Mouse (Mus musculus) hindbrain, embryonic 10.5 days (tissue): ENCODE measurements around the gene Cntd1. TPM values are rescaled to one million over a fixed set of nuclear protein-coding genes. Genes with fewer than 3 reads are reported as not detected.
"Not testable (repeated sequence)": the region's sequence is repeated elsewhere in the genome, so short reads cannot be mapped to it uniquely, and the experiment has no call there.

Experiments
- DNase-seq: peaks from one replicate; pipeline ENCODE4 v3.0.0-alpha.2; 2017; ENCODE audit warnings: low spot score
- H3K27ac ChIP-seq: fragments of 300-500 bp; sonication (generic); 2 replicates; pipeline ENCODE4 v1.5.1; 2016; ENCODE audit warnings: mild to moderate bottlenecking, moderate library complexity
- H3K27me3 ChIP-seq: fragments of 300-500 bp; sonication (generic); 2 replicates; pipeline ENCODE4 v1.6.1; 2016; ENCODE audit warnings: mild to moderate bottlenecking; ENCODE audit not compliant: poor library complexity, insufficient read depth, severe bottlenecking
- H3K36me3 ChIP-seq: fragments of 300-500 bp; sonication (generic); 2 replicates; pipeline ENCODE4 v1.6.1; 2016; ENCODE audit warnings: mild to moderate bottlenecking, moderate library complexity
- H3K4me1 ChIP-seq: fragments of 300-500 bp; sonication (generic); replicated peaks from 2 replicates; pipeline ENCODE4 v1.6.1; 2016; ENCODE audit warnings: mild to moderate bottlenecking
- H3K4me3 ChIP-seq: fragments of 300-500 bp; sonication (generic); 2 replicates; pipeline ENCODE4 v1.5.1; 2016; ENCODE audit warnings: mild to moderate bottlenecking, moderate library complexity
- H3K9me3 ChIP-seq: fragments of 300-500 bp; sonication (generic); 2 replicates; pipeline ENCODE4 v1.6.1; 2016; ENCODE audit warnings: mild to moderate bottlenecking, moderate library complexity
- WGBS: fragments of 180-500 bp; shearing (Covaris S2); methylation state at CpG from one replicate; pipeline ENCODE4 v1.1.7; 2016; 5-methylcytosine and 5-hydroxymethylcytosine counted together
- polyA plus RNA-seq: library from polyadenylated mRNA; unstranded; fragments of >200 nt; fragmentation: Nextera tagmentation; extraction: Ambion mirVana; gene quantifications from 2 replicates; pipeline ENCODE4 v1.2.1, GENCODE M21; 2016

Gene Cntd1
- polyA plus RNA-seq, 1 experiment from 2014 or later: 0.95 TPM

DNA sequence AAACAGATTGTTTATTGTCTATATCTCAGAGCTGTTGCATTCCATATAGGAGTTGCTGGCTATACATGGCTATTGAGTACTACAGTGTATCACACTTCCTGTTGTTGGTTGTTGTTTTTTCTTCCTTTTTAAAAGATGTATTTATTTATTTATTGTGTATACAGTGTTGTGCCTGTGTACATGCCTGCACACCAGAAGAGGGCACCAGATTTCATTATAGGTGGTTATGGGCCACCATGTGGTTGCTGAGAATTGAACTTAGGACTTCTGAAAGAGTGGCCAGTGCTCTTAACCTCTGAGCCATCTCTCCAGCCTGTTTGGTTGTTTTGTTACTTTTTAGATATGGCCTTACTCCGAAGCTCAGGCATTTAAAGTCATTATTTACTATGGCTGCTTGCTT lies 35.8 kb downstream of the Cntd1 start:
- Histone ChIP-seq H3K36me3 (peaks cover 20% of the 10 kb centered on the region), H3K4me3 (no peak overlapping the region), H3K9me3 (no peaks in the 10 kb centered on the region), H3K4me1 (peaks cover 17% of the 10 kb centered on the region), H3K27me3 (no peaks in the 10 kb centered on the region), H3K27ac (no peak overlapping the region)
- WGBS: 100% methylated on average over 1 of the region's 1 CpGs
- DNase-seq: no peak

DNA sequence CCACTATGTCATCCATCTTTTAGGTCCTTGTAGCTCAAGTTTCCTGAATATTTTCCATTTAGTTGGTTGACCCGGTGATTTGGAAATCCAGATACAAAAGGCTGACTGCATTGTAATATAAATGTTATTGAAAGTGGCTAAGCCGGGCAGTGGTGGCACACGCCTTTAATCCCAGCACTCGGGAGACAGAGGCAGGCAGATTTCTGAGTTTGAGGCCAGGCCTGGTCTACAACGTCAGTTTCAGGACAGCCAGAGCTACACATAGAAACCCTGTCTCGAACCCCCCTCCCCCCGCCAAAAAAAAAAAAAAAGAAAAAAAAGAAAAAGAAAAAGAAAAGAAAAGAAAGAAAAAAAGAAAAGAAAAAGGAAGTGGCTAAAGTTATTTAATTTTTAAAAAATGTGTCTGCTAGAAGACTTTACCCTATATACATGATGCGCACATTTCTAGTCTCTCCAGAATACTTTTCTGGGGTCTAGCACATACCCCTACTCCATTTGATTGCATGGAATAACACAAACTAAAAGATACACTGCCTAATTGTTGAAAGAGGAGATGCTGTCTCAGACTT lies 36.4 kb downstream of the Cntd1 start:
- 83% methylated on average over 8 of the region's 8 CpGs for WGBS
- H3K36me3 ChIP-seq: peaks cover 26% of the 10 kb centered on the region
- H3K4me3 ChIP-seq: peak overlapping the region; percentile 94
- no peaks in the 10 kb centered on the region for H3K9me3 ChIP-seq
- DNase-seq: no peak
- no peaks in the 10 kb centered on the region for H3K27me3 ChIP-seq
- peaks cover 17% of the 10 kb centered on the region for H3K4me1 ChIP-seq
- H3K27ac ChIP-seq: peak overlapping the region; percentile 90

DNA sequence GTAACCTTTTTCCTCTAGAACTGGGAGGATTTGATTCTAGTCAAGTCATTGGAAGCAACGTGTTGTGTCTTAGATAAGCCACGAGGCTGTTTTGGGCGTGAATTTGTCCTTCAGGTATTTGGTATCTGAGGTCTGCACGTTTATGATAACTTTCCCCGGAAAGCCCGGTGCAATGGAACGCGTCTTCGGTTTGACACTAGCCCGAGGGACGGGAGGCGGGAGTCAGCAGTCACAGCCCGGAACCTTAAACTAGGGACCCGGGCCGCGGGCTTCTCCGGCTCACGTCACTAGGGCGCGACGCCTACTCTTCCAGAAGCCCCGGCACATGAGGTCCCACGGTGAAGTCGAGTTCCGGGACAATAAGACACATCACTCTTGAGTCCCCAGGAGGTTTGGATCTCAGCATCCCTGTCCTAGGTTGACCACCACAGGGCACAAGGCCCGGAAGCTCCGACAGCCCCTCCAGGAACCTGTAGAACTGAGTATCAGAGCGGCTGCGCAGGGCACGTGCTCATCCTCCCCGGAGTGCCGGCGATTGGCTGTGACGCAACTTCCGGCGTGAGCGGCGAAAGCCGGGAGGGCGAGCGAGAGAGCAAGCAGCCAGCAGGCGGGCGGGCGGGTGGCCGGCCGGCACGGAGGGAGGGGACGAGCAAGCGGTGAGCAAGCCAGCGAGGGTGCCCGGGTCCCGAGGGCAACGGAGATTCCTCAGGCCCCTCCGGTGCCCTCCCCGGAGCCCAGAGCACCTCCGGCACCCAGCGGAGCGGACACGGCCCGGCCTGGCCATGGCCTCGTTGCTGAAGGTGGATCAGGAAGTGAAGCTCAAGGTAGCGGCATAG lies 37.1 kb downstream of the Cntd1 start, which contains the start of gene Psme3:
Gene Psme3, plus strand, starts transcription at position 549 of the 836 bp plus-strand sequence.
- H3K36me3 ChIP-seq: peaks cover 33% of the 10 kb centered on the region
- H3K4me3 ChIP-seq: peak within 1 kb of the TSS; percentile 94
- H3K4me1 ChIP-seq: peaks cover 17% of the 10 kb centered on the region
- no peaks in the 10 kb centered on the region for H3K27me3 ChIP-seq
- peak within 1 kb of the TSS; percentile 90 for H3K27ac ChIP-seq
- WGBS: under 1% methylated on average over 62 of the region's 62 CpGs
- peak; percentile 96 for DNase-seq
- H3K9me3 ChIP-seq: no peaks in the 10 kb centered on the region

DNA sequence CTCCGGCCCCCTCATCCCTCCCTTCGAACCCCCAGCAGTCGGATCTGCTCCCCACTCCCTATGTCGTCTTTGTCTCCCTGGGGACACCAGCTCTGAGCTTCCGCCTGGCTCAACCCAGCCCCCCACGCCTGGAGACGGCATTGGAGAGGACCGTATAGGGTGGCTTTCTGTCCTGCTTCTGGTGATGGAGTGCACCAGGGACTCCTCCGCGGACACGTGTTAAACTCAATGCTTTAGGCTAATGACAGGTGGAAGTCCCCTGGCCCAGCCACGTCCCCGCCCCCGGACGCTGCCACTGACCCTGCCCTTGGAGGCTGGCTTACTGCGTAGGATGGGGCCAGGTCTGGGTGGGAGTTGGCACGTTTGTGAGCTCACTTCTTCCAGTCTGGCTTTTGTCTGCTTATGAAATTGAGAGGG lies 37.7 kb downstream of the Cntd1 start:
- no peak for DNase-seq
- peak overlapping the region; percentile 94 for H3K4me3 ChIP-seq
- under 1% methylated on average over 17 of the region's 17 CpGs for WGBS
- H3K27ac ChIP-seq: peak overlapping the region; percentile 90
- peaks cover 39% of the 10 kb centered on the region for H3K36me3 ChIP-seq
- peaks cover 17% of the 10 kb centered on the region for H3K4me1 ChIP-seq
- no peaks in the 10 kb centered on the region for H3K27me3 ChIP-seq
- no peaks in the 10 kb centered on the region for H3K9me3 ChIP-seq

DNA sequence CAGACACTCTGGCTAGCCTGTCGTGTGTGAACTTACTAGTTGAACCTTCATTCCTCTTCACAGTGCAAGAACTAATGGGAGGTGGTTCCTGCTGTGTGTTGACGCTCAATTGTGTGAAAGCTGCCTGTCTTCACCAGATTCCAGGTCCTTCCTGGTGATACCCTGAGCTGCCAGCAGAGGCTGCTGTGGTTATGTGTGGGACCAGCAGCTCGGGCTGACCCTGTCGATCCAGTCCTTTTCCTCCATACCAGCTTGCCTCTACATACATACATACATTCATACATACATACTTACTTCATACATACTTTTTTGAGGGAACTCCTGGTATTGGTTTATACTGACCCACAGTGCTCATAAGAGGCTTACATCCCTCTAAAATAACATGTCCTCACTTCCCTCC lies 44.8 kb downstream of the Cntd1 start:
- no peaks in the 10 kb centered on the region; the same call in 1 of the 2 replicates for H3K4me1 ChIP-seq
- H3K9me3 ChIP-seq: no peaks in the 10 kb centered on the region
- no peaks in the 10 kb centered on the region for H3K27me3 ChIP-seq
- WGBS: 19% methylated on average over 4 of the region's 4 CpGs
- no peak overlapping the region for H3K27ac ChIP-seq
- no peak overlapping the region; the same call in 1 of the 2 replicates for H3K4me3 ChIP-seq
- peaks cover 86% of the 10 kb centered on the region for H3K36me3 ChIP-seq
- DNase-seq: peak; percentile 75

DNA sequence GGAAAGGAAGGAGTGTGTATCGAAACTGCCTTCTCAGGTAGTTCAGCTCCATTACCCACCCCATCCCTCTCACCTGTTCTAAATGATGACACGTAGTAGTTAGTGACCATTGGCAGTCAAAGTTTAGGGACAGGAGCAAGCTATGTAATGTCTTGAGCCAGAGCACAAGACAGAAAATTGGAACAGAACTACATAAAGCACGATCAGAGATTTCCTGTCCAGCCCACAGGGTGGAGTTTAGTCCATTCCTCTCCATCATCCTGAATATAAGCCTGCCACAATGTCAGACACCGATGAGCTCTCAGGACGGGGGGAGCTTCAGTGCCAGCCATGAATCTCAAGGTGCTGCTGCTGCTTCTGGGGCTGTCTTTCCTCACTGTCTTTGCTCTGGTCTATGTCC lies 46.0 kb downstream of the Cntd1 start, which contains the start of gene Aoc2:
Gene Aoc2, plus strand, starts transcription at position 301 of the 400 bp plus-strand sequence.
- DNase-seq: no peak
- Histone ChIP-seq H3K4me1 (no peaks in the 10 kb centered on the region; the same call in 1 of the 2 replicates), H3K36me3 (peaks cover 80% of the 10 kb centered on the region), H3K27ac (no peak within 1 kb of the TSS), H3K27me3 (no peaks in the 10 kb centered on the region), H3K4me3 (no peak within 1 kb of the TSS), H3K9me3 (no peaks in the 10 kb centered on the region)
- WGBS: 94% methylated on average over 5 of the region's 5 CpGs

DNA sequence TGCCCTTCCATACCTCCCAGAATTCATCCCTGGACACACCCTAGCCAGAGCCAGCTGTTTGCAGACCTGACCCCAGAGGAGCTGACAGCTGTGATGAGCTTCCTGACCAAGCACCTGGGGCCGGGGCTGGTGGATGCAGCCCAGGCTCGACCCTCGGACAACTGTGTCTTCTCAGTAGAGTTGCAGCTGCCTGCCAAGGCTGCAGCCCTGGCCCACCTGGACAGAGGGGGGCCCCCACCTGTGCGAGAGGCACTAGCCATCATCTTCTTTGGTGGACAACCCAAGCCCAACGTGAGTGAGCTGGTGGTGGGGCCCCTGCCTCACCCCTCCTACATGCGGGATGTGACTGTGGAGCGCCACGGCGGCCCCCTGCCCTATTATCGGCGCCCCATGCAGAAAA lies 46.4 kb downstream of the Cntd1 start:
- WGBS: 92% methylated on average over 11 of the region's 11 CpGs
- H3K36me3 ChIP-seq: peaks cover 75% of the 10 kb centered on the region
- not testable (repeated sequence) for H3K4me1 ChIP-seq, H3K9me3 ChIP-seq, H3K4me3 ChIP-seq, H3K27ac ChIP-seq, H3K27me3 ChIP-seq, DNase-seq

DNA sequence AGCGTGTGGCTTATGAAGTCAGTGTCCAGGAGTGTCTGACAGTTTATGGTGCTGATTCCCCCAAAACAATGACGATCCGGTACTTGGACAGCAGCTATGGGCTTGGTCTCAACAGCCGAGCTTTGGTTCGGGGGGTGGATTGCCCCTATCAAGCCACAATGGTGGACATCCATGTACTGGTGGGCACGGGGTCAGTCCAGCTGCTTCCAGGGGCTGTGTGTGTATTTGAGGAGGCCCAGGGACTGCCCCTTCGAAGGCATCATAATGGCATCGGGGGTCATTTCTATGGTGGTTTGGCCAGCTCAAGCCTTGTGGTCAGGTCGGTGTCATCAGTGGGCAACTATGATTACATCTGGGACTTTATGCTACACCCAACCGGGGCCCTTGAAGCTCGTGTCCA lies 47.3 kb downstream of the Cntd1 start:
- 87% methylated on average over 11 of the region's 11 CpGs for WGBS
- H3K36me3 ChIP-seq: peaks cover 66% of the 10 kb centered on the region
- DNase-seq: no peak
- peaks cover 7% of the 10 kb centered on the region; the same call in 1 of the 2 replicates for H3K4me1 ChIP-seq
- H3K4me3 ChIP-seq: no peak overlapping the region
- no peaks in the 10 kb centered on the region for H3K27me3 ChIP-seq
- no peaks in the 10 kb centered on the region for H3K9me3 ChIP-seq
- H3K27ac ChIP-seq: no peak overlapping the region

DNA sequence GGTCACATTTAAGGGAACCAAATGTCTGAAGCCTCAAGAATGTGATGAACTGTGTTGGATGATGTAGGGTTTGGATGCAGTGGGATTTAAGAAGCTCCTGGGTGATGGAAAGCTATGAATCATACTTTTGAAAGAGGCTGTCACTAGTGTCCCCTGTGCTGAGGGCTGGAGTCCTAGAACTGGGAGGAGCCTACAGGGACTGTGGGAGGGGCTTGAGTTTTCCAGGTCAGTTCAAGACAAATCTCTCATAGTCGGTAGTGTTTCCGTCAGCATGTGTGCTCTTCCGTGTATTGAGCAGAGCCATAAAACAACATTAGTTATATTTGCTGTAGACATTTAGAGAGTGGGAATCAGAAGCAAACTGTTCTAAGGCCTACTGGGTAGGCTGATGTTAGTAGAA lies 48.5 kb downstream of the Cntd1 start:
- WGBS: 64% methylated on average over 3 of the region's 3 CpGs
- DNase-seq: no peak
- no peaks in the 10 kb centered on the region for H3K27me3 ChIP-seq
- H3K27ac ChIP-seq: no peak overlapping the region
- H3K4me1 ChIP-seq: peaks cover 7% of the 10 kb centered on the region; the same call in 1 of the 2 replicates
- H3K4me3 ChIP-seq: no peak overlapping the region
- H3K9me3 ChIP-seq: no peaks in the 10 kb centered on the region
- peaks cover 54% of the 10 kb centered on the region for H3K36me3 ChIP-seq

DNA sequence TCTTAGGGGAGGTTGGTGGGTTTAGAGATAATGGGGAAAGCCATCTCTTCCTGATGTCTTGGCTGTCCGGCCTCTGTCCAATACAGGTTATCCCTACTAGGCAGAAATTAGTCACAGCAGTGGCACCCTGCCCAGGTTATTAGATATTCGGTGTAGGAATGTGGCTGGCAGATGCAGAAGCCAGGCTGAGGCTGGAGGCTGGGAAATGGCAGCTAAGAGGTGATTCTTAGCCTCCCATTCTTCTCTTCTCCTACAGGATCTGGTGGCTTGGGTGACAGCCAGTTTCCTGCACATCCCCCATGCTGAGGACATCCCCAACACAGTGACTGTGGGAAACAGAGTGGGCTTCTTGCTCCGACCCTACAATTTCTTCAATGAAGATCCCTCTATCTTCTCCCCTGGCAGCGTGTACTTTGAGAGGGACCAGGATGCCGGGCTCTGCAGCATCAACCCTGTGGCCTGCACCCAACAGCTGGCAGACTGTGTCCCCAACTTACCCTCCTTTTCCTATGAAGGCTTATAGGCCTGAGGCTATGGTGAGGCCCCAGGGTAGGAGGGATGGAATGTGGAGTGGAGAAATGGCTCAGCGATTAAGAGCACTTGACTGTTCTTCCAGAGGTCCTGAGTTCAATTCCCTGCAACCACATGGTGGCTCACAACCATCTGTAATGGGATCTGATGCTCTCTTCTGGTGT lies 50.3 kb downstream of the Cntd1 start:
- no peak overlapping the region for H3K27ac ChIP-seq
- no peak overlapping the region for H3K4me3 ChIP-seq
- H3K27me3 ChIP-seq: no peaks in the 10 kb centered on the region
- H3K36me3 ChIP-seq: peaks cover 36% of the 10 kb centered on the region
- DNase-seq: no peak
- no peaks in the 10 kb centered on the region for H3K9me3 ChIP-seq
- H3K4me1 ChIP-seq: peaks cover 17% of the 10 kb centered on the region
- WGBS: 85% methylated on average over 6 of the region's 6 CpGs

DNA sequence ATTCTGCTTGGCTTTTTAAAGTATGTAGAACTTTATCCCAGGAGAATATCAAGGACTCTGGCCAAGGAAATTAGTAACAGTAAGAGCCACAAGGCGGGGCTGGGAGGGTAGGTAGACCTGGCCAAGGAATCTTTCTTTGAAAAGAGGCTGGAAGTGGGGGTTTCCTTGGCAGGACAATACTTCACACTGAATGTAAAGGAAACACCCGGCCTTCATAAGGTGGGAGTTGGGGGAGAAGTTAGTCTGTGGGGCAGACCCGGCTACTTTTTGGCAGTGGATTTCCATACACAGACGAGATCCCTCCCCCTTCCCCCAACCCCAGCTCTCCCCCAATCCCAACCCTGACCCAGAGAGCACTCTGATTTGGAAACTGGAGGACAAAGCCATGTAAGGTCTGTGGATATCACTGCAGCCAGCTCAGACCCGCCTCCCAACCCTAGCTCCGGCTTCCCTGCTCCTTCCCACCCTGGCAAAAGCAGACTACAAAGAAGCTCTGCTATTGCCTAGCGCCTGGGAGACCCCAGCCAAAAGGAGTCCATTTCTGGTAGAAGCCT lies 51.6 kb downstream of the Cntd1 start, which contains the start of gene Aoc3:
Gene Aoc3, plus strand, starts transcription at position 235 of the 554 bp plus-strand sequence.
- Histone ChIP-seq H3K27me3 (no peaks in the 10 kb centered on the region), H3K9me3 (no peaks in the 10 kb centered on the region), H3K4me1 (peaks cover 24% of the 10 kb centered on the region), H3K36me3 (peaks cover 23% of the 10 kb centered on the region), H3K4me3 (no peak within 1 kb of the TSS), H3K27ac (no peak within 1 kb of the TSS; the same call in 1 of the 2 replicates)
- DNase-seq: no peak
- 71% methylated on average over 7 of the region's 7 CpGs for WGBS

DNA sequence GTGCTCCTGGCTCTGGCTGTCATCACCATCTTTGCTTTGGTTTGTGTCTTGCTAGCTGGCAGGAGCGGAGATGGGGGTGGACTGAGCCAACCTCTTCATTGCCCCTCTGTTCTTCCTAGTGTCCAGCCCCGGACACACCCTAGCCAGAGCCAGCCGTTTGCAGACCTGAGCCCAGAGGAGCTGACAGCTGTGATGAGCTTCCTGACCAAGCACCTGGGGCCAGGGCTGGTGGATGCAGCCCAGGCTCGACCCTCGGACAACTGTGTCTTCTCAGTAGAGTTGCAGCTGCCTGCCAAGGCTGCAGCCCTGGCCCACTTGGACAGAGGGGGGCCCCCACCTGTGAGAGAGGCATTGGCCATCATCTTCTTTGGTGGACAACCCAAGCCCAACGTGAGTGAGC lies 52.1 kb downstream of the Cntd1 start:
- Histone ChIP-seq H3K36me3 (peaks cover 18% of the 10 kb centered on the region), H3K4me1 (peaks cover 29% of the 10 kb centered on the region)
- not testable (repeated sequence) for H3K27ac ChIP-seq, DNase-seq, H3K4me3 ChIP-seq, H3K9me3 ChIP-seq, H3K27me3 ChIP-seq
- 82% methylated on average over 6 of the region's 6 CpGs for WGBS
